Mouse (Mus musculus): Measurements from ENCODE around the gene Ucma. TPM values are rescaled to one million over a fixed set of nuclear protein-coding genes. Genes with fewer than 3 reads are reported as not detected.
A peak's percentile ranks its signal among the peaks of the same experiment; 100 is the strongest.

Ucma gene
- polyA plus RNA-seq, 1 experiment: not detected

GRCm38 (mm10) chr2:5019708-5020107, 43.8 kb downstream of the Ucma start:
- TF ChIP-seq CTCF (conservative IDR thresholded peaks at IDR 0.05; ENCODE audit: insufficient read depth, insufficient read length, low read depth, low read length): no peak
- no peak for TF ChIP-seq POLR2A (IDR thresholded peaks at IDR 0.05; ENCODE audit: low read depth, low read length)
- DNase-seq: no peak
- Histone ChIP-seq H3K4me3 (ENCODE audit: insufficient read depth, low read depth, low read length) (no peak overlapping the region), H3K4me1 (ENCODE audit: control insufficient read depth, insufficient read depth, low read length) (no peaks in the 10 kb centered on the region), H3K36me3 (ENCODE audit: control insufficient read depth, insufficient read depth, low read length) (no peaks in the 10 kb centered on the region), H3K27me3 (replicated peaks; ENCODE audit: control insufficient read depth, insufficient read depth, low read length) (no peaks in the 10 kb centered on the region), H3K27ac (ENCODE audit: insufficient read depth, low read depth, low read length) (no peak overlapping the region)
- 50% methylated on average over 1 of the region's 1 CpGs for WGBS

GRCm38 (mm10) chr2:5023275-5023674, 47.4 kb downstream of the Ucma start:
- H3K4me1 ChIP-seq (ENCODE audit: control insufficient read depth, insufficient read depth, low read length): no peaks in the 10 kb centered on the region
- no peak overlapping the region for H3K4me3 ChIP-seq (ENCODE audit: insufficient read depth, low read depth, low read length)
- H3K27ac ChIP-seq (ENCODE audit: insufficient read depth, low read depth, low read length): no peak overlapping the region
- no peak for DNase-seq
- H3K27me3 ChIP-seq (replicated peaks; ENCODE audit: control insufficient read depth, insufficient read depth, low read length): no peaks in the 10 kb centered on the region
- TF ChIP-seq CTCF (conservative IDR thresholded peaks at IDR 0.05; ENCODE audit: insufficient read depth, insufficient read length, low read depth, low read length): no peak
- TF ChIP-seq POLR2A (IDR thresholded peaks at IDR 0.05; ENCODE audit: low read depth, low read length): no peak
- no peaks in the 10 kb centered on the region for H3K36me3 ChIP-seq (ENCODE audit: control insufficient read depth, insufficient read depth, low read length)
- WGBS: 70% methylated on average over 2 of the region's 2 CpGs

- 80% methylated on average over 14 of the region's 14 CpGs for WGBS
- Histone ChIP-seq H3K27ac (ENCODE audit: insufficient read depth, low read depth, low read length) (no peak overlapping the region), H3K4me3 (ENCODE audit: insufficient read depth, low read depth, low read length) (no peak overlapping the region), H3K27me3 (replicated peaks; ENCODE audit: control insufficient read depth, insufficient read depth, low read length) (no peaks in the 10 kb centered on the region), H3K36me3 (ENCODE audit: control insufficient read depth, insufficient read depth, low read length) (no peaks in the 10 kb centered on the region), H3K4me1 (ENCODE audit: control insufficient read depth, insufficient read depth, low read length) (no peaks in the 10 kb centered on the region)
- no peak for TF ChIP-seq CTCF (conservative IDR thresholded peaks at IDR 0.05; ENCODE audit: insufficient read depth, insufficient read length, low read depth, low read length)
- no peak for TF ChIP-seq POLR2A (IDR thresholded peaks at IDR 0.05; ENCODE audit: low read depth, low read length)
- no peak for DNase-seq
Observed at GRCm38 (mm10) chr2:5023699-5024399, 47.9 kb downstream of the Ucma start.

- Histone ChIP-seq H3K27me3 (replicated peaks; ENCODE audit: control insufficient read depth, insufficient read depth, low read length) (no peaks in the 10 kb centered on the region), H3K27ac (ENCODE audit: insufficient read depth, low read depth, low read length) (no peak overlapping the region), H3K36me3 (ENCODE audit: control insufficient read depth, insufficient read depth, low read length) (no peaks in the 10 kb centered on the region), H3K4me1 (ENCODE audit: control insufficient read depth, insufficient read depth, low read length) (no peaks in the 10 kb centered on the region), H3K4me3 (ENCODE audit: insufficient read depth, low read depth, low read length) (no peak overlapping the region)
- TF ChIP-seq POLR2A (IDR thresholded peaks at IDR 0.05; ENCODE audit: low read depth, low read length) (no peak), CTCF (conservative IDR thresholded peaks at IDR 0.05; ENCODE audit: insufficient read depth, insufficient read length, low read depth, low read length) (peak; percentile 42; the same call in 1 of the 2 replicates)
- 75% methylated on average over 4 of the region's 4 CpGs for WGBS
- DNase-seq: no peak
Observed at GRCm38 (mm10) chr2:5025162-5025733, 49.3 kb downstream of the Ucma start.

GRCm38 (mm10) chr2:5027057-5027456, 51.1 kb downstream of the Ucma start:
- DNase-seq: no peak
- Histone ChIP-seq H3K4me1 (ENCODE audit: control insufficient read depth, insufficient read depth, low read length) (no peaks in the 10 kb centered on the region), H3K4me3 (ENCODE audit: insufficient read depth, low read depth, low read length) (no peak overlapping the region), H3K27ac (ENCODE audit: insufficient read depth, low read depth, low read length) (no peak overlapping the region), H3K36me3 (ENCODE audit: control insufficient read depth, insufficient read depth, low read length) (no peaks in the 10 kb centered on the region), H3K27me3 (replicated peaks; ENCODE audit: control insufficient read depth, insufficient read depth, low read length) (no peaks in the 10 kb centered on the region)
- no peak for TF ChIP-seq POLR2A (IDR thresholded peaks at IDR 0.05; ENCODE audit: low read depth, low read length)
- TF ChIP-seq CTCF (conservative IDR thresholded peaks at IDR 0.05; ENCODE audit: insufficient read depth, insufficient read length, low read depth, low read length): no peak
- 71% methylated on average over 6 of the region's 6 CpGs for WGBS

GRCm38 (mm10) chr2:5028047-5028446, 52.1 kb downstream of the Ucma start:
- H3K4me3 ChIP-seq (ENCODE audit: insufficient read depth, low read depth, low read length): no peak overlapping the region
- H3K27ac ChIP-seq (ENCODE audit: insufficient read depth, low read depth, low read length): no peak overlapping the region
- 75% methylated on average over 7 of the region's 7 CpGs for WGBS
- DNase-seq: no peak
- no peaks in the 10 kb centered on the region for H3K4me1 ChIP-seq (ENCODE audit: control insufficient read depth, insufficient read depth, low read length)
- TF ChIP-seq POLR2A (IDR thresholded peaks at IDR 0.05; ENCODE audit: low read depth, low read length) (no peak), CTCF (conservative IDR thresholded peaks at IDR 0.05; ENCODE audit: insufficient read depth, insufficient read length, low read depth, low read length) (no peak)
- no peaks in the 10 kb centered on the region for H3K36me3 ChIP-seq (ENCODE audit: control insufficient read depth, insufficient read depth, low read length)
- no peaks in the 10 kb centered on the region for H3K27me3 ChIP-seq (replicated peaks; ENCODE audit: control insufficient read depth, insufficient read depth, low read length)

GRCm38 (mm10) chr2:5029808-5030207, 53.9 kb downstream of the Ucma start:
- H3K27me3 ChIP-seq (replicated peaks; ENCODE audit: control insufficient read depth, insufficient read depth, low read length): no peaks in the 10 kb centered on the region
- H3K36me3 ChIP-seq (ENCODE audit: control insufficient read depth, insufficient read depth, low read length): no peaks in the 10 kb centered on the region
- WGBS: 96% methylated on average over 4 of the region's 4 CpGs

More at GRCm38 (mm10) chr2:5029808-5030207, 53.9 kb downstream of the Ucma start:
- no peaks in the 10 kb centered on the region for H3K4me1 ChIP-seq (ENCODE audit: control insufficient read depth, insufficient read depth, low read length)
- no peak for TF ChIP-seq CTCF (conservative IDR thresholded peaks at IDR 0.05; ENCODE audit: insufficient read depth, insufficient read length, low read depth, low read length)
- TF ChIP-seq POLR2A (IDR thresholded peaks at IDR 0.05; ENCODE audit: low read depth, low read length): no peak
- no peak overlapping the region for H3K27ac ChIP-seq (ENCODE audit: insufficient read depth, low read depth, low read length)
- no peak overlapping the region for H3K4me3 ChIP-seq (ENCODE audit: insufficient read depth, low read depth, low read length)
- DNase-seq: no peak

Measured in kidney, adult 2 months (tissue).